Mouse (Mus musculus): ENCODE data around the gene Tmem204.

- TF ChIP-seq CTCF (IDR thresholded peaks at IDR 0.05; ENCODE audit: borderline replicate concordance, extremely low read depth, insufficient read depth, insufficient read length) = no peak
- TF ChIP-seq POLR2A (IDR thresholded peaks at IDR 0.05; ENCODE audit: borderline replicate concordance, extremely low read depth, insufficient read depth, insufficient read length, poor library complexity, severe bottlenecking) = no peak
Measured at GRCm38 (mm10) chr17:25082081-25082847, 1.1 kb downstream of the Tmem204 start.
